Mouse (Mus musculus) ES-Bruce4 (cell line): Measurements from ENCODE around the gene Itpkc.

Source experiments
- CTCF ChIP-seq: IDR thresholded peaks from one replicate; pipeline ENCODE4 v1.8.1; 2011; ENCODE audit warnings: low read depth, low read length
- EP300 ChIP-seq: IDR thresholded peaks from 2 replicates; pipeline ENCODE4 v1.6.1; 2011; ENCODE audit warnings: low read depth, low read length; ENCODE audit not compliant: insufficient read depth

DNA sequence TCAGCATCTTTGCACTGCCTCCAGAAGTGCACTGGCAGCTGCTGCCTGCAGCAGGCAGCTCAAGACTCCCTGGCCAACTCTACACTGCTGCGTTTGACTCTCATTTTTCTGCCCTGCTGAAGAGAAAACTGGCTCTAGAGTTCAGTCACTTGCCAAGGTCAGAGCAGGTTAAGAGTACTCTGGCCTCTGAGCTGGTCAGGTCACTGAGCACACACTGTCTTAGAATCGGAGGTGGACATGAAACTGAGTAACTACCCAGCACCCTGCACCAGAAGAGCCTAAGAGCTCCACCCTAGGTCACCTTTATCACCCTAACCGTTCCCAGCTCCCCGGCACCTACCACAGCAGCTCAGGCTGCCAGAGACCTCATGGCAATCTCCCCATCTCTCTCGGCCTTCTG is 42.5 kb downstream of the Itpkc start:
- TF ChIP-seq CTCF = no peak
- no peak for TF ChIP-seq EP300
